Mouse (Mus musculus): ENCODE data around the gene Ggcx.
"Not testable (repeated sequence)": the region's sequence is repeated elsewhere in the genome, so short reads cannot be mapped to it uniquely, and the experiment has no call there.

Ggcx gene

GRCm38 (mm10) chr6:72458418-72458817 is 44.3 kb downstream of the Ggcx start:
- DNase-seq (ENCODE audit: inconsistent age in 2 of 2, low spot score in 1 of 2): no peak

GRCm38 (mm10) chr6:72458921-72459320 is 44.8 kb downstream of the Ggcx start:
- peak in 1 of 2 experiments; percentile 55 for DNase-seq (ENCODE audit: inconsistent age in 2 of 2, low spot score in 1 of 2)

GRCm38 (mm10) chr6:72460036-72460801 is 46.1 kb downstream of the Ggcx start:
- peak in 1 of 2 experiments; percentile 66 for DNase-seq (ENCODE audit: inconsistent age in 2 of 2, low spot score in 1 of 2)

GRCm38 (mm10) chr6:72462550-72463257 is 48.6 kb downstream of the Ggcx start:
- not testable (repeated sequence) for DNase-seq (ENCODE audit: inconsistent age in 2 of 2, low spot score in 1 of 2)

GRCm38 (mm10) chr6:72465361-72466157 is 51.5 kb downstream of the Ggcx start:
- no peak for DNase-seq (ENCODE audit: inconsistent age in 2 of 2, low spot score in 1 of 2)

- DNase-seq (ENCODE audit: inconsistent age in 2 of 2, low spot score in 1 of 2): no peak
Observed at GRCm38 (mm10) chr6:72466171-72466570, 52.1 kb downstream of the Ggcx start.

- DNase-seq (ENCODE audit: inconsistent age in 2 of 2, low spot score in 1 of 2): peak; percentile 81 to 91
Observed at GRCm38 (mm10) chr6:72473264-72474041, 59.3 kb downstream of the Ggcx start.

- DNase-seq (ENCODE audit: inconsistent age in 2 of 2, low spot score in 1 of 2): peak in 1 of 2 experiments; percentile 35
Observed at GRCm38 (mm10) chr6:72475221-72475985, 61.3 kb downstream of the Ggcx start.

- DNase-seq (ENCODE audit: inconsistent age in 2 of 2, low spot score in 1 of 2): peak in 1 of 2 experiments; percentile 19
Observed at GRCm38 (mm10) chr6:72476836-72477235, 62.7 kb downstream of the Ggcx start.

- peak; percentile 70 to 89 for DNase-seq (ENCODE audit: inconsistent age in 2 of 2, low spot score in 1 of 2)
Observed at GRCm38 (mm10) chr6:72477621-72478020, 63.5 kb downstream of the Ggcx start.

- DNase-seq (ENCODE audit: inconsistent age in 2 of 2, low spot score in 1 of 2): not testable (repeated sequence)
Observed at GRCm38 (mm10) chr6:72478691-72479090, 64.6 kb downstream of the Ggcx start.

GRCm38 (mm10) chr6:72479645-72480421 is 65.7 kb downstream of the Ggcx start:
- DNase-seq (ENCODE audit: inconsistent age in 2 of 2, low spot score in 1 of 2): peak in 1 of 2 experiments; percentile 16

- no peak for DNase-seq (ENCODE audit: inconsistent age in 2 of 2, low spot score in 1 of 2)
Observed at GRCm38 (mm10) chr6:72480422-72480702, 66.3 kb downstream of the Ggcx start.
